Mouse (Mus musculus): ENCODE measurements at regions not wholly inside any gene's neighbourhood (a gene's known extent, or its start where the extent isn't known, plus 50 kb on each side); places are given as distances from the start of the nearest gene placed in this dataset.
A peak's percentile ranks its signal among the peaks of the same experiment; 100 is the strongest.

DNA sequence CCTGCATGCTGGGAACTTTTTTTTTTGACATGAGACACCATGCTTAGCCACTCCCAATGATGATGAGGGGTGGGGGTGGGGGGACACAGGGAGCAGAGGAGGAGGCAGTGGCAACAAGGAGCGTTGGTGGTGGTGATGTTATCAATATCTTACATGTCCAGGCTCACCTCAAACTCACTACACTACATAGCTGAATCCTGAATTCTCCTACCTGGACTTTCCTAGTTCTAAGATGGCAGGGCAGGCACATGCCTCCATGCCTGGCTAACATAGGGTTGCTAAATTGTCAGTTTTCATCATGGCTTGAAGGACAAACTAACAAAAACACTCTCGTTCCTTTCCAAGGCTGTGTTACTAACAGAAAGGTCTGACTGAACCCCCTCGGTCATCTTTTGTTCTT, 170.6 kb upstream of the Zfp637 start:
- Histone ChIP-seq H3K4me2 (ENCODE audit: low read depth, low read length) (no peak overlapping the region), H3K4me1 (ENCODE audit: control insufficient read depth, insufficient read depth, low read length) (no peaks in the 10 kb centered on the region), H3K9me3 (replicated peaks; ENCODE audit: control insufficient read depth, low read length) (no peaks in the 10 kb centered on the region), H3K27ac (ENCODE audit: low read length) (no peak overlapping the region), H3K27me3 (ENCODE audit: control insufficient read depth, insufficient read depth, low read length) (no peaks in the 10 kb centered on the region), H3K4me3 (replicated peaks; ENCODE audit: low read length) (no peak overlapping the region), H3K36me3 (ENCODE audit: control insufficient read depth, insufficient read depth, low read length) (no peaks in the 10 kb centered on the region), H3K9ac (ENCODE audit: low read length) (no peak overlapping the region)
- WGBS = 73% methylated on average over 3 of the region's 3 CpGs
- ATAC-seq (ENCODE audit: insufficient read depth, low FRiP score) = no peak

DNA sequence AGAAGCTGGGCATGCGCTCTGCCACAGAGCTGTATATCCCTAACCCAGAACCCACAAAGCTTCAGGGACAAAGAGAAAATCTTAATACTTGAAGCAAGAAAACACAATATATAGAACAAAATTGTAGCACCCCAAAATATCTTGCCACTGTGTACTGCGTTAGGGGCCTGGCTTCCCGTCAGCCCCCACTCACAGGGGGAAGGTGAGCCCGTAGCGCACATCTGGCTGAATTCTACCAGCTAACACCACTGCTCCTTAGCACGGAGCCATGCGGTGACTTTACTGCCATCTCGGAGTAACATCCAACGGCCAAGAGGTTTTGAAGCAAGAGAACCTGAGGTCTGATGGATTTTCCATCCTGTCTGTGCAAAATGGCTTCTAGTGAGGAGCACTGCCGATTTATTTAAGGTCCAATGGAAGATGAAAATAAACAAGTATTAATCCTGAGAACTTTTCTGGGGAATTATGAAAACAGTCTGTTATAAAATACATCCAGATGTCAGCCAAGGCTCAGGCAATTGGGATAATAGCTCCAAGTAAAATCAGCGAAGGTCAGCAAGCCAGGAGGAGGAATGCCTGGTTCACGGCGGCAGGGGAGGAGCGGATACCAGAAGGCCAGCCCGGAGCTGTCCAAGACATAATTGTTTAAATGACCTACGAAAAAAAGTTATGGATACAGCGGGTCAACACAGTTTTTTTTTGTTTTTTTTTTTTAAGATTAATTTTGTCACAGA, 170.0 kb upstream of the Zfp637 start:
- no peak for ATAC-seq (ENCODE audit: insufficient read depth, low FRiP score)
- Histone ChIP-seq H3K27ac (ENCODE audit: low read length) (no peak overlapping the region), H3K36me3 (ENCODE audit: control insufficient read depth, insufficient read depth, low read length) (no peaks in the 10 kb centered on the region), H3K9ac (ENCODE audit: low read length) (no peak overlapping the region), H3K4me2 (ENCODE audit: low read depth, low read length) (no peak overlapping the region), H3K9me3 (replicated peaks; ENCODE audit: control insufficient read depth, low read length) (no peaks in the 10 kb centered on the region), H3K4me1 (ENCODE audit: control insufficient read depth, insufficient read depth, low read length) (no peaks in the 10 kb centered on the region), H3K27me3 (ENCODE audit: control insufficient read depth, insufficient read depth, low read length) (no peaks in the 10 kb centered on the region), H3K4me3 (replicated peaks; ENCODE audit: low read length) (no peak overlapping the region)
- WGBS = 50% methylated on average over 17 of the region's 17 CpGs

DNA sequence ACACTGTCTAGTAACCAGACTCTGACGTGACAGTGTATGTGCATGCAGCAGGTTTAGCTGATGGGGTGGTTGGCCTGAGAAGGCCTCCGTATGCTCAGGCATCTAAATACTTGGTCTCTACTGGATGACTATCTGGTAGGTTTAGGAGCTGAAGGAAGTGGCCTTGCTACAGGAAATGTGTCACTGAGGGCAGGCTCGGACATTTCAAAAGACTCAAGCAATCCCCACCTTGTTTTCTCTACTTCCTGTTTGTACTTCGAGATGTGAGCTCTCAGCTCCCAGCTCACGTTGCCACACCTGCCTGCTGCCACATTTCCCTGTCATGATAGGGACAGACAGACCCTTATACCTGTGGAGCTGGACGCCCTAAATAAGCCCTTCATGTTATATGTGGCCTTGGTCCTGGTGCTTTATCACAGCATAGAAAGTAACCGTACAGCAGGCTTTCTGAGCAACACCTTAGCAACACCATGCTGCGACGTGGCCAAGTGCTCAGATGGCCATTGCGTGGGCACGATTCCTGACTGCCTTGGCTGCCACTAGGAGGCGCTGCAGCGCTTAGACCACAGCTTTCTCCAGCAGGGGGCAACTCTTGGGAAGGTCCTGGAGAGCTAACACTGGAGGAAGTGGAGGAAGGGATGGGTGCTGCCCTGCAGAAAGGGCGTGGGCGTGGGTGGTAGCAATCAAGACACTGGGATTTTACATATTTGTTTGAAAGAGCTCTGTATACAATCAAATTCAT, 165.8 kb upstream of the Zfp637 start:
- Histone ChIP-seq H3K9ac (ENCODE audit: low read length) (no peak overlapping the region), H3K4me2 (ENCODE audit: low read depth, low read length) (no peak overlapping the region), H3K36me3 (ENCODE audit: control insufficient read depth, insufficient read depth, low read length) (no peaks in the 10 kb centered on the region), H3K9me3 (replicated peaks; ENCODE audit: control insufficient read depth, low read length) (no peaks in the 10 kb centered on the region), H3K4me1 (ENCODE audit: control insufficient read depth, insufficient read depth, low read length) (peaks cover 10% of the 10 kb centered on the region), H3K27ac (ENCODE audit: low read length) (no peak overlapping the region), H3K4me3 (replicated peaks; ENCODE audit: low read length) (no peak overlapping the region), H3K27me3 (ENCODE audit: control insufficient read depth, insufficient read depth, low read length) (no peaks in the 10 kb centered on the region)
- 57% methylated on average over 15 of the region's 15 CpGs for WGBS
- ATAC-seq (ENCODE audit: insufficient read depth, low FRiP score) = no peak

DNA sequence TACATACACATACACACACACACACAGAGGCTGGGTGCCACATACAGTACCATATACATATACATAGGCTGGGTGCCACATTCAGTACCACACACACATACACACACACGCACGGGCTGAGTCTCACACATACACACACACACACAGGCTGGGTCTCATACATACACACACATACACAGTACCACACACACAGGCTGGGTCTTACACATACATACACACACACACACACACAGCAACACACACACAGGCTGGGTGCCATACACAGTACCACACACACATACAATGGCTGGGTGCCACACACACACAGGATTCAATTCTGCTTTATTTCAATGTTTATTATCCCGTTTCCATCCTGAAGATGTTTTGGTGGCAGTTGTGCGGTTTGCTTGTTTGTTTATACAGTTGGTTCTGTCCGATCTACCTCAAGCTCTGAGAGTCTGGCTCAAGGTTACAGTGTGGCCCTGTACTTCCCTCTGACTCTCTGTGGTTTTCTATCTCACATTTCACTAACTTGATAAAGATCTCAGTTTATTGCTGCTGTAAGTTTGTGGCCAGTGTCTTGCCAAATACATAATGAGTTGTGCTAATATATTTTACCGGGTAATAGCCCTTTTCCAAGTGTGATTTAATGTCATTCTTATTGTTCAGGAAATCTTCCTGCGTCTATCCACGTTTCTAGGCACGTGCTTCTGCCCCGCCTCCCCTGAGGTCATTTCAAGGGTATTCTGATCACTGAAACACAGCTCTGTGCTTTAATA, 164.7 kb upstream of the Zfp637 start:
- Histone ChIP-seq H3K9me3 (replicated peaks; ENCODE audit: control insufficient read depth, low read length) (no peaks in the 10 kb centered on the region), H3K36me3 (ENCODE audit: control insufficient read depth, insufficient read depth, low read length) (no peaks in the 10 kb centered on the region), H3K4me2 (ENCODE audit: low read depth, low read length) (no peak overlapping the region), H3K4me3 (replicated peaks; ENCODE audit: low read length) (no peak overlapping the region), H3K27ac (ENCODE audit: low read length) (no peak overlapping the region), H3K4me1 (ENCODE audit: control insufficient read depth, insufficient read depth, low read length) (peaks cover 10% of the 10 kb centered on the region), H3K9ac (ENCODE audit: low read length) (no peak overlapping the region), H3K27me3 (ENCODE audit: control insufficient read depth, insufficient read depth, low read length) (no peaks in the 10 kb centered on the region)
- ATAC-seq (ENCODE audit: insufficient read depth, low FRiP score) = no peak
- 63% methylated on average over 10 of the region's 10 CpGs for WGBS

DNA sequence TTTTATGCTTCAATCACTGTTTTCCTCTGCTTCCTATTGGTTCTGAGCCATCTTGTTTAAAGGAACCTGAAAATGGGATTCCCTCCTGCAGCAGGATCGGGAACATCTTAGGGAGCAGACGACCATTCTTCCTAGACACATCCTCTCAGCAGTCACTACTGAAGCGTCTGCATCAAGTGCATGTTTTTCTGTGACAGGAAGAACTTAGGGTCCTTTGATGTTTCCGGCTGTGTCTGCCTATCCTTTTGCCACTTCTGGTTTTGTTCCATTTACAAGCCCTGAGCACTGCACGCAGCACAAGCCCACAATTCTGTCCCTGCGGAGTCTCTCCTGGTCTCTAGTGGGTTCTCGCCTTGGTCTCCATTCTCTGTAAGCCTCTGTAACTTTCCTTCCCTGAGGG, 163.9 kb upstream of the Zfp637 start:
- no peaks in the 10 kb centered on the region; the same call in 1 of the 2 replicates for H3K9me3 ChIP-seq (replicated peaks; ENCODE audit: control insufficient read depth, low read length)
- 68% methylated on average over 7 of the region's 7 CpGs for WGBS
- no peaks in the 10 kb centered on the region for H3K27me3 ChIP-seq (ENCODE audit: control insufficient read depth, insufficient read depth, low read length)
- H3K4me2 ChIP-seq (ENCODE audit: low read depth, low read length) = no peak overlapping the region
- no peaks in the 10 kb centered on the region for H3K36me3 ChIP-seq (ENCODE audit: control insufficient read depth, insufficient read depth, low read length)
- no peak overlapping the region for H3K9ac ChIP-seq (ENCODE audit: low read length)
- H3K4me1 ChIP-seq (ENCODE audit: control insufficient read depth, insufficient read depth, low read length) = peaks cover 10% of the 10 kb centered on the region
- H3K27ac ChIP-seq (ENCODE audit: low read length) = no peak overlapping the region
- H3K4me3 ChIP-seq (replicated peaks; ENCODE audit: low read length) = no peak overlapping the region
- ATAC-seq (ENCODE audit: insufficient read depth, low FRiP score) = no peak

DNA sequence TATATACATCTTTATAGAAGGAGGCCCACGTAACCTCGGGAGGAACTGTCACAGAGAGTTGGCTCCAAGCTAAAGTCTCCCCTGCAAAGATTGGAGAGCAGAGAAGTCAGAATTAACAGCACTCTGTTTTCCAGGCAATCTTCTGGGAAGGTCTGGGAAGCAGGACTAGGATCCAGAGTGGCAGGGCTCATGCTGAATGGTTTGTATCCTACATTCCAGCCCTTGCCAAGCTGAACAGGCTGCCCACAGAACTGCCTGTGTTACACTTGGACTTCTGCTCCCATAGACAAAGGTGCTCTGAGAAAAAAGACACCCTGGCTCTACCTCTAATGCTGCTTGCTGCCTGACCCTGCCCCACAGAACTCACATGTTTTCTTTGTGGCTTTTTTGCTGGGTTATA, 163.2 kb upstream of the Zfp637 start:
- Histone ChIP-seq H3K9me3 (replicated peaks; ENCODE audit: control insufficient read depth, low read length) (no peaks in the 10 kb centered on the region; the same call in 1 of the 2 replicates), H3K4me1 (ENCODE audit: control insufficient read depth, insufficient read depth, low read length) (peaks cover 10% of the 10 kb centered on the region), H3K9ac (ENCODE audit: low read length) (no peak overlapping the region), H3K27me3 (ENCODE audit: control insufficient read depth, insufficient read depth, low read length) (no peaks in the 10 kb centered on the region), H3K36me3 (ENCODE audit: control insufficient read depth, insufficient read depth, low read length) (no peaks in the 10 kb centered on the region), H3K27ac (ENCODE audit: low read length) (peak overlapping the region; percentile 48), H3K4me3 (replicated peaks; ENCODE audit: low read length) (no peak overlapping the region), H3K4me2 (ENCODE audit: low read depth, low read length) (no peak overlapping the region)
- ATAC-seq (ENCODE audit: insufficient read depth, low FRiP score) = no peak
- 75% methylated on average over 2 of the region's 2 CpGs for WGBS

DNA sequence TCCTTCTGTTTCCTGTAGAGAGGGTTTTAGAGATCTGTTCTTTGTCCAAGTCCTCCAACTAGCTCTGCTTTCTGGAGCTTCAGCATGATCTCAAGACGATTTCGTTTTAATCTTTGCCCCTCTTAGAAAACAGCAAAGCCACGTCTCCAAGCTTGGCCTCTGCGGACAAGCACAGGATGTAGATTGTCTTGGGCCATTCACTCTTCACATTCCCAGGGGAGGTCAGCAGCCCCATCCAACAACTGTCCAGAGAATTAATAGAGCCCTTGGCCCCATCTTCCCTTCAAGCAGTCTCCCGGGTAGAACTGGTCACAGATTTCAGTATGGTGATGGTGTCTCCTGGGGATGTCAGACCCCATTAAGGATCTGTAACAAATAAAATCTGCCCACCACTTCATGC, 162.7 kb upstream of the Zfp637 start:
- WGBS = 48% methylated on average over 5 of the region's 5 CpGs
- ATAC-seq (ENCODE audit: insufficient read depth, low FRiP score) = peak; percentile 36; the same call in 1 of the 2 replicates

DNA sequence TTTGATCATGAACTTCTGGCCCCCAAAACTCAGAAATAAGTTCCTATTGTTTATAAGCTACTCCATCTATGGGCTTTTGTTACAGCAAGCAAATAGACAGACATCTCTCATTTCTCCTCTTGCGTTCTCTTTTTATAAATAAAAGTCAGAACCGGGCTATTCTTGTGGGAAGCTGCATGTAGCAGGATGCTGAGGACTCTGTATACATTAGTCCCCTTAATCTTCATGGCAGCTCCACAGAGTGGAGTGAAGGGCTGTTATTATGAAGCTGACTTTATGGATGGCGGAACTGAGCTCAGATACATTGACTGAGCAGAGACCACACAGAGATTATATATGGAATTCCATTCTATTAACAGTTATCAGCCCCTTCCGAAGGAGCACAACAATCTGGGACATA, 162.1 kb upstream of the Zfp637 start:
- Histone ChIP-seq H3K9me3 (replicated peaks; ENCODE audit: control insufficient read depth, low read length) (no peaks in the 10 kb centered on the region; the same call in 1 of the 2 replicates), H3K27me3 (ENCODE audit: control insufficient read depth, insufficient read depth, low read length) (no peaks in the 10 kb centered on the region), H3K36me3 (ENCODE audit: control insufficient read depth, insufficient read depth, low read length) (no peaks in the 10 kb centered on the region), H3K9ac (ENCODE audit: low read length) (no peak overlapping the region), H3K27ac (ENCODE audit: low read length) (peak overlapping the region; percentile 48), H3K4me3 (replicated peaks; ENCODE audit: low read length) (no peak overlapping the region), H3K4me1 (ENCODE audit: control insufficient read depth, insufficient read depth, low read length) (peaks cover 10% of the 10 kb centered on the region), H3K4me2 (ENCODE audit: low read depth, low read length) (no peak overlapping the region)
- ATAC-seq (ENCODE audit: insufficient read depth, low FRiP score) = peak; percentile 55; the same call in 1 of the 2 replicates
- WGBS = 34% methylated on average over 4 of the region's 4 CpGs

More for the DNA sequence above, 162.7 kb upstream of the Zfp637 start:
- no peak overlapping the region for H3K4me2 ChIP-seq (ENCODE audit: low read depth, low read length)
- H3K27me3 ChIP-seq (ENCODE audit: control insufficient read depth, insufficient read depth, low read length) = no peaks in the 10 kb centered on the region
- H3K27ac ChIP-seq (ENCODE audit: low read length) = peak overlapping the region; percentile 48
- H3K36me3 ChIP-seq (ENCODE audit: control insufficient read depth, insufficient read depth, low read length) = no peaks in the 10 kb centered on the region
- H3K4me1 ChIP-seq (ENCODE audit: control insufficient read depth, insufficient read depth, low read length) = peaks cover 10% of the 10 kb centered on the region
- no peak overlapping the region for H3K4me3 ChIP-seq (replicated peaks; ENCODE audit: low read length)
- no peak overlapping the region for H3K9ac ChIP-seq (ENCODE audit: low read length)
- no peaks in the 10 kb centered on the region; the same call in 1 of the 2 replicates for H3K9me3 ChIP-seq (replicated peaks; ENCODE audit: control insufficient read depth, low read length)

DNA sequence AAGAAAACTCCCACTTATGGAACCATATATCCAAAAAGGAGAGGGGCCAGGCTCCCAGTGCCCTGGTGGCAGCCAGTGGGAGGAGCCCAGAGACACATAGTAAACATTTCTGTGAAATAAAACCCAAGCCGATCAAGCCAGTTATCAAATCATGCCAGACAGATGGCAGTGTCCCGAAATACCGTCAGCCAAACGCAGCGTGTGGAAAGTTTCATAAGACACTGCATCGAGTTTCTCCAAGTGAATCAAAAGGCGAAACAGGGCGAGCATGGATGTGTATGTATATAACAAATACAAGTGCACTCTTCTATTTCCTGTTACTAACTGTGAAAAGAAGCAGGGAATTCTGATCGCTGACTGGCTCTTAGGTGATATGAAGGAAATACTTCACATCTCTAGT, 154.8 kb upstream of the Zfp637 start:
- no peak overlapping the region for H3K27ac ChIP-seq (ENCODE audit: low read length)
- H3K4me1 ChIP-seq (ENCODE audit: control insufficient read depth, insufficient read depth, low read length) = no peaks in the 10 kb centered on the region
- H3K4me3 ChIP-seq (replicated peaks; ENCODE audit: low read length) = no peak overlapping the region
- H3K27me3 ChIP-seq (ENCODE audit: control insufficient read depth, insufficient read depth, low read length) = no peaks in the 10 kb centered on the region
- 65% methylated on average over 9 of the region's 9 CpGs for WGBS
- no peaks in the 10 kb centered on the region; the same call in 1 of the 2 replicates for H3K9me3 ChIP-seq (replicated peaks; ENCODE audit: control insufficient read depth, low read length)
- H3K36me3 ChIP-seq (ENCODE audit: control insufficient read depth, insufficient read depth, low read length) = no peaks in the 10 kb centered on the region
- no peak for ATAC-seq (ENCODE audit: insufficient read depth, low FRiP score)
- no peak overlapping the region for H3K4me2 ChIP-seq (ENCODE audit: low read depth, low read length)
- H3K9ac ChIP-seq (ENCODE audit: low read length) = no peak overlapping the region
